Mouse (Mus musculus) mature B cell (primary cell): Measurements from ENCODE around the gene Irgq.
"Not testable (repeated sequence)": the region's sequence is repeated elsewhere in the genome, so short reads cannot be mapped to it uniquely, and the experiment has no call there.

Experiments used
- in situ Hi-C: fragments of 300-500 bp; cut with MboI; formaldehyde crosslinking; loops from 2 replicates; pipeline ENCODE4 v1.14.3; 2019

Irgq gene

DNA sequence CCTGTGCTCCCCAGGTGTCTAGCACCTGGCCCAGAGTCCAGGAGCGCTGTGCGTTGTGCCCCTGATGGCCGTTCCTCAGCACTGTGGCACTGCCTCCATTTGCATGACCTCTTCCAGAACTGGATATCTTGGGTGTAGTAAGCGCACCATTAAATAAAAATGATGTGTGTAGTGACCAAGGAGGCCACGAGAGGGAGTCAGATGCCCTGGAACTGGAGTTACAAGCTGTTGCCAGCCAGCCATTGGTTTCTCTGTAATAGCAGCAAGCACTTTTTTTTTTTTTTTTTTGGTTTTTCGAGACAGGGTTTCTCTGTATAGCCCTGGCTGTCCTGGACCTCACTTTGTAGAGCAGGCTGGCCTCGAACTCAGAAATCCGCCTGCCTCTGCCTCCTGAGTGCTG lies 14.2 kb upstream of the Irgq start:
- in situ Hi-C loops = not testable (repeated sequence)

GRCm38 (mm10) chr7:24517077-24517476 lies 13.4 kb upstream of the Irgq start:
- in situ Hi-C loops = no loop called here

DNA sequence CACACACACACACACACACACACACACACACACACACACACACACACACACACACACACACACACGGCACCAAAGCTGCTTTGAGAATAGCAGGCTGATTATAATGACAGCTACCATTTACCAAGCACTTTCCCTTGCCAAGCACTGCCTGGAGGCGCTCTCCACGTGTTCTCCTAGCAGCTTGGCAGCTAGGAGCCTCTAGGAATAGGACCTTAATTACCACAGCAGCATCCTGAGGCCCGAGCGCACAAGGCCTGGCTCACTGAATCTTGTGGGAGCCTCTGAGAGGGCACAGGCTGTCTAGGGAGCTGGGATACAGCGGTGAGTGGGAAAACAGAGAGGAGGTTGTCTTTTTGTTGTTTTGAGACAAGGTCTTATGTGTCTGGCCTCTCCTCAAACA lies 12.8 kb upstream of the Irgq start:
- in situ Hi-C loops = no loop called here

DNA sequence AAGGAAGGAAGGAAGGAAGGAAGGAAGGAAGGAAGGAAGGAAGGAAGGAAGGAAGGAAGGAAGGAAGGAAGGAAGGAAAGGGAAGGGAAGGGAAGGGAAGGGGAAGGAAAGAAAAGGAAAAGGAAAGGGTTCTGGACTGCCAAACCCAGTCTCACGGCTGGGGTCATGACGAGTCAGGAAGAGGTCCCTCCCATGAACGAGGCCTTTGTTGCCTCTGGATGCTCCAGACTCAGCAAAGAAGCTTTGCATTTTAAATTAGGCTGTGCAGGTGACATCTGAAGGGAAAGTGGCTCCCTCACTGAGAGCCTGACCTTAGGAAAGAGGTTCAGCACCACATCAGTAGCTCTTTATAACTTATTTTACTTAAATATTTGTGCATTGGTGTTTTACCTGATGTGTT lies 11.4 kb upstream of the Irgq start:
- in situ Hi-C loops = no loop called here

DNA sequence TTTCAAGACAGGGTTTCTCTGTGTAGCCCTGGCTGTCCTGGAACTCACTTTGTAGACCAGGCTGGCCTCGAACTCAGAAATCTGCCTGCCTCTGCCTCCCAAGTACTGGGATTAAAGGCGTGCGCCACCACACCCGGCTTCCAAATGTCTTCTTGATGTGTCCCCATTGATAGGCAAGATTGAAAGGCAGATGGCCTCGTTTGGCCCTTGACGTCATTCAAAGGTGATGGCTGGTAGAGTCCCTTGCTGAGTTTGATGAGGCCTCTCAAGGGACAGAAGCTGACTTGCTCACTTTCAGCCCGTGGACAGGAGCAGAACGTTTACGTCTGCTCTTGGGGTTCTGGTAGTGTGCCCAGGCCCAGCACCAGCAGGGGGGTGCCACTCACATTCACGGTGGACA lies 10.4 kb upstream of the Irgq start:
- in situ Hi-C loops = not testable (repeated sequence)

DNA sequence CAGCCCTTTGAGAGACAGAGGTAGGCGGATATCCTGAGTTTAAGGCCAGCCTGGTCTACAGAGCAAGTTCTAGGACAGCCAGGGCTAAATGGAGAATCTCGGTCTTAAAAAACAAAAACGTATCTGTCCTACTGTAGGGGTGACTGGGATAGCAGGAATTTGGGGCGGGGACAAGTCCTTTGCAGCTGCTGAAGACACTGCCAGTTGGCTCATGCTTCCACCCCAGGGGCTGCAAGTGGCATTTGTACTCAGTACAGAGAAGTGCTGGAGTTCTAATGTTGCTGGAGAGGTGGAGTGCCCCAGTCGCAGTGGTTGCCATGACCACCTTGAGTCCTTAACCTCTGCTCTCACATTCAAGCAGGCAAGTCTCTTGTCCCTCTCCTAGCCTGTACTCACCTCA lies 7.7 kb upstream of the Irgq start:
- in situ Hi-C loops = no loop called here

DNA sequence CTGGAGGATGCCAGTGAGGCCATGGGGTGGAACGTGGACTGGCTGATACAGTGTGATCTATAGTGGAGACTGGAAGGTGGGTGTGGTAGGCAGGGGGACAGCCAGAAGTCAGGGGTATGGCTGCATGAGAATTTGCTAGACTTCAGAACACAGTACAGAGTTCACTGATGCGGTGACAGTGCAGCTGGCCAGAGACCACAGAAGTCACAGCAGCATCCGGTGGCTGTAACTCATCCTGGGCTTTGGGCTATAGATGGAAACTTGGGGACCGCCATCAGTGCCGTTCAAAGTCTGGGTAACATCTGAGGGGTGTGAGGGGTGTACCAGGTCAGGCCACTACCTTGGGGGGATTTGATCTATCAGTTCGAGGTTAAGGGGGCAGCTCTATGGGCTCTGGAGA lies 6.8 kb upstream of the Irgq start:
- in situ Hi-C loops = no loop called here

GRCm38 (mm10) chr7:24524978-24525377 lies 5.5 kb upstream of the Irgq start:
- in situ Hi-C loops = no loop called here

- in situ Hi-C loops = no loop called here
Measured at GRCm38 (mm10) chr7:24525686-24526420, 4.6 kb upstream of the Irgq start.

DNA sequence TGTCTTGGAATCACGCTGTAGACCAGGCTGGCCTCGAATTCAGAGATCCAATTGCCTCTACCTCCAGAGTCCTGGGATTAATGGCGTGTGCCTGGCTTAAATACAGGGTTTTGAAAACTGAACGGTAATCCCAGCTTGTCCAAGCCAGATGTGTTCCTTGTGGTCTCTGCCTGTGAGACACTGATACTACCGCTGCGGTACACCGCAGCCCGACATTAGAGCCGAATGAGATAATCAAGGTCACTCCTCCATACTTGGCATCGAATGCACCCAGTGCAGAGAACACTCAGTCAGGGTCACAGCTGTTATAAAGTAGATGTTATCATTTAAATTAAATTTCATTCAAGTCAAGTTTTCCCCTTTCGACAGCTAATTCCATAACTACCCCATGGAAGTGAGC lies 1.6 kb upstream of the Irgq start:
- in situ Hi-C loops = no loop called here

GRCm38 (mm10) chr7:24529580-24529979 lies 909 bp upstream of the Irgq start:
- in situ Hi-C loops = no loop called here

DNA sequence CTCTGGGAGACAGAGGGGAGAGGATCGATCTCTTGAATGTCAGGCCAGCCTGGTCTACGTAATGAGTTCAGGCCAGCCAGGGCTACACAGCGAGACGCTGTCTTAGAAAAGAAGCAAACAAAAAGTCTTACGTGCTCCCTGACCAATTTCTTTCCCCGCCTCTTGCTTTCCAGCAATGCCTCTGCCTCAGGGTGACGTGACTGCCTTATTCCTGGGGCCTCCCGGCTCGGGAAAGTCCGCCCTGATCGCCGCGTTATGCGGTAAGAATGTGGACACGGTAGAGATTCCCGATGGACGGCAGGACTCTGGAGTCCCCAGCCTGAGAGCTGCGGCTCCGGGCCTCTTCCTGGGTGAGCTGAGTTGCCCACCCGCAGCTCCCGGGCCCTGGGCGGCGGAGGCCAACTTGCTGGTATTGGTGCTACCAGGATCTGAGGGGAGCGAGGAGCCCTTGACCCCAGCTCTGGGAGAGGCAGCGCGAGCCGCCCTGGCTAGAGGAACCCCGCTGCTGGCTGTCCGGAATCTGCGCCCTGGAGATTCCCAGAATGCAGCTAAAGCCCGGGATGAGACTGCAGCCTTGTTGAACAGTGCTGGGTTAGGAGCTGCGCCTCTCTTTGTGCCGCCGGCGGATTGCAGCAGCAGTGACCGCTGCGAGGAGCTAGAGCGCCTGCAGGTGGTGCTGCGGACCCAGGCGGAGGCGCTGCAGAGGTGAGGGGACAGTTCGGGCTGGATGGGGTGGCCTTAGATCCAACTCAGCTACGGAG lies 902 bp downstream of the Irgq start:
- in situ Hi-C loops = no loop called here

- in situ Hi-C loops = no loop called here
Measured at GRCm38 (mm10) chr7:24533031-24533571, 2.6 kb downstream of the Irgq start.

DNA sequence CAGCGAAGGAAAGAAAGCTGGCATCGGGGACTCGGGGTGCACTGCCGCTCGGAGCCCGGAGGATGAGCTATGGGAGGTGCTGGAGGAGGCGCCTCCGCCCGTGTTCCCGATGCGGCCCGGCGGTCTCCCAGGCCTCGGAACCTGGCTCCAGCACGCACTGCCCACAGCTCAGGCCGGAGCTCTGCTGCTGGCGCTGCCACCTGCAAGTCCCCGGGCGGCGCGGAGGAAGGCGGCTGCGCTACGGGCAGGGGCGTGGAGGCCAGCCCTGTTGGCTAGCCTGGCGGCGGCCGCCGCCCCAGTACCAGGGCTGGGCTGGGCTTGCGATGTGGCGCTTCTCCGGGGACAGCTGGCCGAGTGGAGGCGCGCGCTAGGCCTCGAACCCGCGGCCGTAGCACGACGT lies 3.3 kb downstream of the Irgq start:
- in situ Hi-C loops = no loop called here

- in situ Hi-C loops = no loop called here
Measured at GRCm38 (mm10) chr7:24534301-24534700, 3.8 kb downstream of the Irgq start.

DNA sequence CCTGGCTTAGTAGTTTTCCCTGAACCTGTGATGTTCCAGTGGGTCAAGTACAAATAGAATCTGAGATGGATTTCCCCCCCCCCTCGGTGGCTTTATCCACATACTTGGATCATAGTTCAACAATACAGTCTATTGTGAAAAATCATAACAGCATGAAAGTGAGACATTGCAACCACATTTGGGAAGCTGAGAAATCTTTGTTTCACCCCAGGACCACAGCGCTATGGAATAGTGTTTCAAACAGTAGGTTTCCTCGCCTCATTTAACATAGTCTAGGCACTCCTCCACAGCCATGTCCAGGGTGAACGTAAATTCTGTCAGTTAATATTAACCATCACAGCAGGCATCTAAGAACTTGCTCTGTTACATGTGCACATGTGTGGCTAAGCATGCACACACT lies 6.6 kb downstream of the Irgq start:
- in situ Hi-C loops = no loop called here

DNA sequence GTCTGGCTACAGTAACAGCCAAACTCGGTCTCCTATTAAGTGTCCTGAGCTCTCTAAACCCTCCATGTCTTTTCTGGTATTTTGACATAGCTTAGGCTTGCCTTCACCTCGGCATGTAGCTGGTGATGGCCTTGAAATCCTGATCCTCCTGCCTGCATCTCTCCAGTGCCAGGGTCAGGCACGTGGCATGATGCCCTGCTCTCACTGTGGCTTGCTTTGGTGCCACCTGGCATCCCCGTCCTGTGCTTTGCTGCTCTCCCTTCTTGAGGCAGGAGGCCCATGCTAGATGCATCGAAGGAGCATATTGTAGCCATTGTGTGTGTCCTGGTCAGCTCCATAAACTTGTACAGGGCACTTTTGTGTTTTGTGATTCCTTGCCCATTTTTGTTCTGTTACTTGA lies 7.1 kb downstream of the Irgq start:
- in situ Hi-C loops = no loop called here

DNA sequence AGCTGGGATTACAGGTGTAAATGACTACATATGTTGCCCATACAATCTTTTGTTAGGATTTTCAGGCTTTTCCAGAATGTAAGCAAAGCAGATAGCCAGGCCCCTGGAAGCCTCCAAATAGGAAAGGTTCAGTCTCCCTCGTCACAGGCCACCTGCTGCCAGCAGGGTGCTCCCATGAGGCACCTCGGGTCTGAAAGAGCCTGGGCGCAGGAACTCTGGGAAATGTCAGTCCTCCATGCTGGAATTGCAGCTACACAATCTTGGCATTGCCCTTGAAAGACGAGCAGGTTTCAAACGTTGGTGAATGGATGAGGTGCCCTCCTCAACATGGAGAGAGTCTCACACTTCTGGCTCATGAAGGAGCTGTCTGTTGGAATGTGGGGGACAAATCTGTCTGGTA lies 7.7 kb downstream of the Irgq start:
- in situ Hi-C loops = no loop called here

DNA sequence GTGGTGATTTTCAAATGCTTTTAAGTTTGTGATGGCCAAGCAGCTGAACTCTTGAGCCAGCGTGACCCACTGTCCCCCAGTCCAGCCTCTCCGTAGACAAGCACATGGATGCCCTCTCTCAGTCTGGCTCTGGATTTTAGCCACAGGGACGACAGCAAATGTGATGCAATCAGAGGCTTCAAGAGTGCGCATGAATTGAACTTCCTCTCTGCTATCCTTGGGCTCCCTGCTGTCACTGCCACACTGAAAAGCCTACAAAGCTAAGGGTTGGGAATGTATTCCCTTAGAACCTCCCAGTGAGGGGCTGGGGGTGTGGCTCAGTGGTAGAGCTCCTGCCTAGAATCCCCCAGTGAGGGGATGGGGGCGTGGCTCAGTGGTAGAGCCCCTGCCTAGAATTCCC lies 8.2 kb downstream of the Irgq start:
- in situ Hi-C loops = no loop called here

- in situ Hi-C loops = no loop called here
Measured at GRCm38 (mm10) chr7:24539686-24540085, 9.2 kb downstream of the Irgq start.

- in situ Hi-C loops = no loop called here
Measured at GRCm38 (mm10) chr7:24544506-24544905, 14.0 kb downstream of the Irgq start.

GRCm38 (mm10) chr7:24546068-24546614 lies 15.7 kb downstream of the Irgq start, which contains the start of the genes Pinlyp and Xrcc1:
Gene Pinlyp, minus strand, starts transcription at chr7:24546118.
Gene Xrcc1, plus strand, starts transcription at chr7:24546289.
- in situ Hi-C loops = no loop called here
